Mouse (Mus musculus) sigmoid colon, adult 10 weeks (tissue): ENCODE measurements around the gene Zfp398. TPM values are rescaled to one million over a fixed set of nuclear protein-coding genes. Genes with fewer than 3 reads are reported as not detected.

Experiments
- polyA plus RNA-seq: library from polyadenylated mRNA; stranded (reverse); fragments of 350-450 nt; fragmentation: Illumina TruSeq; extraction: RNeasy Lipid Tissue Mini Kit (QIAGEN cat#74804); gene quantifications from one replicate; pipeline ENCODE4 v1.2.3, GENCODE M21; 2014; ENCODE audit warnings: low read depth, low replicate concordance

Gene Zfp398
- polyA plus RNA-seq: 15.7 TPM

DNA sequence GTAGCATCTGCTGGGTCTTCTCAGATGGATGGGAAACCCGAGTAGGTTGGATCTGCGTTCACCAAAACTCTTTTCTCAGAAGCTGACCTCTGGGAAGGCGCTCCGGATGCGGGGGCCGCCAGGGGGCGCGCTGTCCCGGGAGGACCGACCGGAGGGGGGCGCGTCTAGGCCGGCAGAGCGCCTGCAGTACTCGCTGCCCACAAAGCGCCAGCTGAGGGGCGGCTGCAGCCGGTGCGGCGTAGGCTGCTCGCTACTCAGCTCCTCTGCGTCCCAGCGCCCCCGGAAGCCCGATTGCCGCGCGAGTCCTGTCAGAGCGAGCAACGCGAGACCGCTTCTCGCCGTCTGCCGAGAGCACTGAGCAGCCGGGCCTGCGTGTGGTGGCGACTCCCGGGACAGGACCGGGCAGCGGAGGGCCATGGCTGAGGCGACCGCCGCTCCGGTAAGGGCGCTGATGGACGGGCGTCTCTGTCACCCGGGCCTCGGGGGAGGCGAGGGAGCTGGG lies at the start of gene Zfp398:
Gene Zfp398 (plus strand): TSS at position 180 of the 502 bp plus-strand sequence.

DNA sequence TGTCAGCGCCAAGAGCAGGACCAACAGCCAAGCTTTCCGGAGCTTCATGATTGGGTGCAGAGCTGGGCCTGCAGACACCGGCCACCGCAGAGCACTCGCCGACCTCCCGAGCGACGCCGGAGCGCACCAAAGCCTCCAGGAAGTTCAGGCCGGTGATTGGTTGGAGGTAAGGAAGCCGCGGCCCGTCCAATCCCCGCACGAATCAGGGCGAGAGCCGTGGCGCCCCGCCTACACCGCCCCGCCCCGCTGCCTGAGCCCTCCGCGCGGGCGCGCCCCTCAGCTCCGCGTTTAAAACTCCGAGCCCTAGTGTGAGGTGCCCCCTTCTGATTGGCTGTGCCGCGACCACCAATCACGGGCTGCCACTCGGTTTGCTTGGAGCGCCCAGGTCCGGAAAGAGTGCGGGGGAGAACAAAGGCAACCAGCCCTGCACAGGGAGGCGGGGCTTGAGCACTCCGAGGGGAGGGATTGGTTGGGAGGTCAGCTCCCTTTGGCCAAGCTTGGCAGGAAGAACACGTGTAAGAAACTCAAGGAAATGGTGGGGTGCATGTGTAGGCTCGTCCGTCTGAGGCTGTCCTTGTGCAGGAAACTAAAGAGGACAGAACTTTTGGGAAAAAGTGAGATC lies 22.1 kb upstream of the Zfp398 start, which contains the start of gene Pdia4:
Gene Pdia4 (minus strand): TSS at position 174 of the 622 bp plus-strand sequence.

DNA sequence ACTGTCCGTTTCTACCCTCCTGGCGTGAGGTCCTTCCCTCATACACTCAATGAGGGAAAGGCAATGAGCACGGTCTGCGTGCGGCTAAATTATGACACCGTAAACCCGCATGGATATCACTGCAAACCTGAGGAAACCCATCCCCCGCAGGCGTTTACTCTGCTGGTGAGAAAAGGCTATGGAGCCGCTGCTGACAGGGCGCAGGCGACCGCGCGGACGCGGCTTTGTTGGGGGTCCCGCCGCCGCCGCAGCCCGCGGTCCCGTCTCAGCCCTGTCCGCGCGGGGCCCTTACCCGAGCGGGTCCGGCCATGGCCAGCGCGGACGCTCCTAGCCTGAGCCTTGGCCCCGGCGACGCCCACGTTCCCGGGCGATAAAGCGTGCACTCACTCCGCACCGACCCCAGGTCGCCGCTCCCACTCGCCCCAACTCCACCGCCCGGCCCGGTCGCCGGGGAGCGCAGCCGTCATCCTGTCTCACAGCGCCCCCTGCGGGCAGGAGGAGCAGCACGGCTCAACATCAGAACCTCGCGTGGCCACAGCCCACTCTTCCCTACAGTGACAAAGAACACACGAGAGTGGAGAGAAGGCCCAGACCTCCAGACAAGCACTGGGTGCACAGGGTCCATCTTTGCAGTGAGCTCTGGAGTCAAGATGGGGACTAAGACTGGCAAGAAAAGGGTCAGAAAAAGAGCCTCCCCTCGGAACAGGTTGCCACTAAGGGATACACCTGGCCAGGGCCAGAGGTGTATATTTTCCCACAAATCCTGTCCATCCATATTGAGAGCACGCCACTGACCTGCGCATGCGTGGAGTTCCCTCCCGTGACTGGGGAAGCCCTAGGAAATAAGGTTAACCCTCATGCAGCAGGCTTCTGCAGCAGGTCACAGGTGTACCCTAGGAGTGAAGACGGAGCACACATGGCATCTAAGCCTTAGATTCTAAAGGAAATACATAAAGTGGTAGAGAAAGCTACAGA lies 5.1 kb upstream of the Zfp398 start, which contains the start of gene Zfp786:
Gene Zfp786 (minus strand): TSS at position 764 of the 975 bp plus-strand sequence.

DNA sequence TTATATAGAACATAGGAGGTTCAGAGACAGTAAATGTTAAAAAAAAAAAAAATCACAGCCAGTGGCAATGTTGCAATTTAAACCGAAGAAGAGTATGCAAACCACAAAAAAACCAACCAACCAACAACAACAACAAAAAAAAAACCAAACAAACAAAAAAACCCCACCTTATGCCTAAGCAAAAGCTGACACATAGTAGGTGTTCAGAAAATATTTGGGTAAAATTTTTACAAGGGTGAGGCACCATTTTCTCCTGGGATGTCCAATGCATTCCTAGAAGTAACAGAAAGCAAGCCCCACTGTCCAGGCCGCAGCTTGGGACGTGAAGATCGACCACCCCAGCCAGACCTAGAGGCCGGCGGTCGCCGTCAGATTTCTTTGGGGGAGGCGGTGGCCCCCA lies 41.6 kb downstream of the Zfp398 start, which contains the start of gene Zfp282:
Gene Zfp282 (plus strand): TSS at position 147 of the 400 bp plus-strand sequence.

DNA sequence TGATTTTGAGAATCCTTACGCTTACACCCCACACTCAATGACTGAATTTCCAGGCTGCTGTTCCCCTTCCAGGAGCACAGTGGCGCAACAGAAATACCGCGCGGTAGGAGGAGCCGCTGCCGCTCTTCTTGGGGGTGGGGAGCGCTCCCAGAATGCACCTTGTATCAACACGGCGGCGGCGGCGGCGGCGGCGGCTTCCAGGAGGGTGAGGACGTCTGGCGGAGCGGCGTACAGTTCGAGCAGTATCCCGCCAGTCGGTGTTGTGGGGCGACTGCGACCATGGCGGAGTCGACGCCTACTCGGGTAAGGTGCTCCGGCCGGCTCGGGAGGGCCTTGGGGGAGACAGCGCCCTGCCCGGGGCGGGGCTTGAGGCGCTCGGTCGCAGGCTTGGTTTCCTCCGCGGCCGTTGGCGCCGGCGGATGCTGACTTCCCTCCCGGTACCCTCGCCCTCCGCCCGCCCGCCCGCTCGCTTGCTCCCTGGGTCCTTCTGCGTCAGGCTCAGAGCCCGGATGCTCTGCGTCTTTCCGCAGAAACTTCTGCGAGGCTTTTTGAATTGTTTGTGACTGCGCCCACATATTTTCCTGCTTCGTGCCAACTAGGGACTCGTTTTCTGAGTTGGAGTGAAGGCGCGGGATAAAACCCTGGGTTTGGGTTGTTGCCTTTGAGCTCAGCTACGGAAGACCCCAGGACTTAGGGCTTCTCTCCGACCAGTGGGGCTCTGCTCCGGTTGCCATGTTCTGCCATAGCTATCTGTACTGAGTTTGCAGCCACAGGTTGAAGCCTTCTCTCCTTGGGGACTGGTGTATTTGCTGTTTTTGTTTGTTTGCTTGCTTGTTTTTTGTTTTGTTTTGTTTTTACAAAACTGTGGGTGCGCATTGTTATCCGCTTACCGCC lies 85.2 kb downstream of the Zfp398 start, which contains the start of gene Zfp212:
Gene Zfp212 (plus strand): TSS at position 30 of the 894 bp plus-strand sequence.

Other genes with a start within 250 kb of the Zfp398 start
- 68.0 TPM for gene Ezh2, start 240.3 kb upstream of the Zfp398 start, polyA plus RNA-seq
- 60.3 TPM for gene Pdia4, start 22.2 kb upstream of the Zfp398 start, polyA plus RNA-seq
- 0.60 TPM for gene Zfp786, start 4.8 kb upstream of the Zfp398 start, polyA plus RNA-seq
- gene Zfp282, start 41.5 kb downstream of the Zfp398 start, polyA plus RNA-seq: 3.1 TPM
- gene Zfp212, start 84.8 kb downstream of the Zfp398 start, polyA plus RNA-seq: 4.5 TPM
- gene Zfp956, start 117.7 kb downstream of the Zfp398 start, polyA plus RNA-seq: 2.3 TPM
- gene Zfp777, start 213.2 kb downstream of the Zfp398 start, polyA plus RNA-seq: 8.0 TPM